Comparison of ENCODE assay signal across 8 mouse cellular contexts in genomic region chr7:29309221-29309721, GRCm38 (mm10). TPM values are rescaled to one million over a fixed set of nuclear protein-coding genes. Genes with fewer than 3 reads are reported as not detected.
DNase-seq lines count a peak whose midpoint lies in the region; ATAC-seq and TF ChIP-seq lines count a peak whose summit lies in the region.

No protein-coding gene starts in this region.

- peak; percentile 55 to 63 for DNase-seq in layer of hippocampus, adult 2 months (ENCODE audit: low spot score in 2 of 2)
- DNase-seq in layer of hippocampus, adult 9-11 months, result no peak
- peak; percentile 46 for DNase-seq in adrenal gland, postnatal 25 days
- peak; percentile 39 for DNase-seq in induced T-regulatory cell, adult 2 months (ENCODE audit: low read depth)
- peak; percentile 18 for DNase-seq in splenic B cell, adult 2 months (ENCODE audit: low read depth, low spot score)
- DNase-seq in urinary bladder, adult 2 months (ENCODE audit: low spot score), result no peak

- H3K9me3 ChIP-seq in forebrain, embryonic 12.5 days, result no peaks in the 10 kb centered on the region
- no peaks in the 10 kb centered on the region for H3K9me3 ChIP-seq in lung, embryonic 16.5 days (ENCODE audit: control insufficient read depth, low read length)

- no peaks in the 10 kb centered on the region for H3K27me3 ChIP-seq in forebrain, embryonic 12.5 days
- peaks cover 18% of the 10 kb centered on the region for H3K27me3 ChIP-seq in lung, embryonic 16.5 days (ENCODE audit: control insufficient read depth, insufficient read depth, low read depth, low read length)
- no peaks in the 10 kb centered on the region; the same call in 1 of the 2 replicates for H3K27me3 ChIP-seq in splenic B cell, adult 2 months (ENCODE audit: control insufficient read depth, insufficient read depth, low read length, poor library complexity, severe bottlenecking)

- peaks cover 86% of the 10 kb centered on the region for H3K4me1 ChIP-seq in forebrain, embryonic 12.5 days
- peaks cover 44% of the 10 kb centered on the region for H3K4me1 ChIP-seq in lung, embryonic 16.5 days (replicated peaks; ENCODE audit: control insufficient read depth, insufficient read depth, low read length)

- H3K27ac ChIP-seq in layer of hippocampus, adult 2 months, result peak overlapping the region; percentile 91
- H3K27ac ChIP-seq in forebrain, embryonic 12.5 days, result peak overlapping the region; percentile 70
- H3K27ac ChIP-seq in lung, embryonic 16.5 days (ENCODE audit: low read length), result peak overlapping the region; percentile 31

- H3K36me3 ChIP-seq in forebrain, embryonic 12.5 days (replicated peaks), result peaks cover 39% of the 10 kb centered on the region
- no peaks in the 10 kb centered on the region for H3K36me3 ChIP-seq in lung, embryonic 16.5 days (ENCODE audit: control insufficient read depth, insufficient read depth, low read length)
- H3K36me3 ChIP-seq in splenic B cell, adult 2 months (ENCODE audit: control insufficient read depth, insufficient read depth, low read length, poor library complexity, severe bottlenecking), result no peaks in the 10 kb centered on the region

- H3K4me3 ChIP-seq in layer of hippocampus, adult 2 months, result peak overlapping the region; percentile 73
- H3K4me3 ChIP-seq in forebrain, embryonic 12.5 days (replicated peaks), result peak overlapping the region; percentile 77
- H3K4me3 ChIP-seq in lung, embryonic 16.5 days (ENCODE audit: low read length), result peak overlapping the region; percentile 55

- no peak for ATAC-seq in forebrain, embryonic 12.5 days (ENCODE audit: low FRiP score)
- ATAC-seq in lung, embryonic 16.5 days (ENCODE audit: low read depth), result peak; percentile 5; the same call in 1 of the 2 replicates

- peak overlapping the region; percentile 94 for H3K4me2 ChIP-seq in forebrain, embryonic 12.5 days
- peak overlapping the region; percentile 88 for H3K4me2 ChIP-seq in lung, embryonic 16.5 days (ENCODE audit: low read depth, low read length)

- peak overlapping the region; percentile 78 for H3K9ac ChIP-seq in forebrain, embryonic 12.5 days
- H3K9ac ChIP-seq in lung, embryonic 16.5 days (ENCODE audit: low read length), result peak overlapping the region; percentile 68

- WGBS in forebrain, embryonic 12.5 days, result under 1% methylated on average over 36 of the region's 36 CpGs
- WGBS in lung, embryonic 16.5 days, result under 1% methylated on average over 36 of the region's 36 CpGs

- TF ChIP-seq CTCF in layer of hippocampus, adult 2 months (conservative IDR thresholded peaks at IDR 0.05), result no peak

RNA-seq across cellular contexts. Expression of gene Dpf1, which starts 5.5 kb away (rescaled TPM):
- 100 to 1,000 TPM; 106 to 113 TPM for total RNA-seq in layer of hippocampus, adult 2 months (2021)
- 0.95 and 1.6 TPM in 2 replicates for total RNA-seq in adrenal gland, postnatal 25 days (2021)
- polyA plus RNA-seq in forebrain, embryonic 12.5 days (2016; fragmentation: Nextera tagmentation; extraction: Ambion mirVana), result 118 and 147 TPM in 2 replicates
- 8.1 and 8.7 TPM in 2 replicates for polyA plus RNA-seq in lung, embryonic 16.5 days (2015; fragmentation: Nextera tagmentation; extraction: Ambion mirVana)
- polyA plus RNA-seq in urinary bladder, adult 2 months (2012; rRNA removed), result 1.3 and 2.8 TPM in 2 replicates

RNA-seq across cellular contexts. Expression of gene Ppp1r14a, which starts 20.2 kb away (rescaled TPM):
- total RNA-seq in layer of hippocampus, adult 2 months (2021), result 10 to 100 TPM; 20.8 to 21.6 TPM
- 5.5 and 6.7 TPM in 2 replicates for total RNA-seq in adrenal gland, postnatal 25 days (2021)
- polyA plus RNA-seq in forebrain, embryonic 12.5 days (2016; fragmentation: Nextera tagmentation; extraction: Ambion mirVana), result 14.8 and 16.5 TPM in 2 replicates
- polyA plus RNA-seq in lung, embryonic 16.5 days (2015; fragmentation: Nextera tagmentation; extraction: Ambion mirVana), result 157 and 162 TPM in 2 replicates
- polyA plus RNA-seq in urinary bladder, adult 2 months (2012; rRNA removed), result 303 and 338 TPM in 2 replicates

RNA-seq across cellular contexts. Expression of gene Spint2, which starts 27.6 kb away (rescaled TPM):
- total RNA-seq in layer of hippocampus, adult 2 months (2021), result 10 to 100 TPM; 18.3 to 21.7 TPM
- total RNA-seq in adrenal gland, postnatal 25 days (2021), result 23.0 and 36.9 TPM in 2 replicates
- polyA plus RNA-seq in forebrain, embryonic 12.5 days (2016; fragmentation: Nextera tagmentation; extraction: Ambion mirVana), result 42.2 and 45.0 TPM in 2 replicates
- polyA plus RNA-seq in lung, embryonic 16.5 days (2015; fragmentation: Nextera tagmentation; extraction: Ambion mirVana), result 309 and 317 TPM in 2 replicates
- 485 and 505 TPM in 2 replicates for polyA plus RNA-seq in urinary bladder, adult 2 months (2012; rRNA removed)

Comparison
In these comparisons a context has a peak if more than half of its experiments do, and no peak if none do; other contexts are left out.
1. DNase-seq: peak in layer of hippocampus, adult 2 months (2 of 2), adrenal gland, postnatal 25 days (single experiment), induced T-regulatory cell, adult 2 months (single experiment) and splenic B cell, adult 2 months (single experiment); none in layer of hippocampus, adult 9-11 months (single experiment) and urinary bladder, adult 2 months (single experiment).
2. H3K27ac ChIP-seq: peak in every context shown above with its lines; median percentile 91 in layer of hippocampus, adult 2 months; 70 in forebrain, embryonic 12.5 days; 31 in lung, embryonic 16.5 days.
3. RNA of gene Dpf1, which starts 5.5 kb away (polyA plus RNA-seq): 118 to 147 TPM in forebrain, embryonic 12.5 days; 8.1 to 8.7 TPM in lung, embryonic 16.5 days and 1.3 to 2.8 TPM in urinary bladder, adult 2 months; every median in the first group is over 10 times any median in the second.
4. Peak in every context shown above with its lines, with median percentiles within 50 percentile points of each other: H3K4me3 ChIP-seq.